Mouse (Mus musculus) MEL (cell line): ENCODE data around the gene N4bp3.

ENCODE experiments used
- GABPA ChIP-seq: IDR thresholded peaks from 2 replicates; pipeline ENCODE4 v1.6.1; 2012; ENCODE audit warnings: low read depth, mild to moderate bottlenecking, inconsistent platforms, low read length, improper control_type of control experiment, moderate library complexity
- JUND ChIP-seq: IDR thresholded peaks from 2 replicates; pipeline ENCODE4 v1.6.1; 2011; ENCODE audit warnings: low read depth, mild to moderate bottlenecking, improper control_type of control experiment, low read length
- POLR2A ChIP-seq, 2 experiments: IDR thresholded peaks; 2 replicates each; pipeline ENCODE4 v1.6.1; 2011 to 2012; ENCODE audit warnings: low read length in 2 of 2, mild to moderate bottlenecking in 2 of 2, control low read depth in 1 of 2, improper control_type of control experiment in 1 of 2, low read depth in 1 of 2, moderate library complexity in 1 of 2; ENCODE audit not compliant: control insufficient read depth in 1 of 2, insufficient read depth in 1 of 2, poor library complexity in 1 of 2
- RCOR1 ChIP-seq: IDR thresholded peaks from 2 replicates; pipeline ENCODE4 v1.6.1; 2012; ENCODE audit warnings: low read depth, mild to moderate bottlenecking, inconsistent platforms, low read length, improper control_type of control experiment
- ZC3H11A ChIP-seq: IDR thresholded peaks from 2 replicates; pipeline ENCODE4 v1.6.1; 2012; ENCODE audit warnings: low read depth, mild to moderate bottlenecking, inconsistent platforms, low read length, improper control_type of control experiment

GRCm38 (mm10) chr11:51652889-51653418, 2.3 kb upstream of the N4bp3 start:
- TF ChIP-seq GABPA, result no peak
- TF ChIP-seq JUND, result peak; percentile 95
- TF ChIP-seq POLR2A (IDR thresholded peaks at IDR 0.05; ENCODE audit: control insufficient read depth in 1 of 2, insufficient read depth in 1 of 2, low read depth in 1 of 2, low read length in 2 of 2, poor library complexity in 1 of 2), result no peak
- TF ChIP-seq ZC3H11A, result no peak
- no peak for TF ChIP-seq RCOR1
